Mouse (Mus musculus) heart, adult 2 months (tissue): ENCODE data around the gene Psmd5.

Experiments used
- CTCF ChIP-seq: fragments of 200-600 bp; IDR thresholded peaks from 2 replicates; pipeline ENCODE4 v1.8.1; 2022; ENCODE audit warnings: antibody characterized with exemption, mild to moderate bottlenecking, moderate library complexity
- EP300 ChIP-seq: fragments of 200-500 bp; IDR thresholded peaks from 2 replicates; pipeline ENCODE4 v1.6.1; 2011; ENCODE audit warnings: low read depth, low read length, control low read depth; ENCODE audit not compliant: insufficient read depth
- POLR2A ChIP-seq: fragments of 200-500 bp; IDR thresholded peaks from 2 replicates; pipeline ENCODE4 v1.6.1; 2011; ENCODE audit warnings: mild to moderate bottlenecking, low read depth, low read length, control low read depth; ENCODE audit not compliant: insufficient read depth

DNA sequence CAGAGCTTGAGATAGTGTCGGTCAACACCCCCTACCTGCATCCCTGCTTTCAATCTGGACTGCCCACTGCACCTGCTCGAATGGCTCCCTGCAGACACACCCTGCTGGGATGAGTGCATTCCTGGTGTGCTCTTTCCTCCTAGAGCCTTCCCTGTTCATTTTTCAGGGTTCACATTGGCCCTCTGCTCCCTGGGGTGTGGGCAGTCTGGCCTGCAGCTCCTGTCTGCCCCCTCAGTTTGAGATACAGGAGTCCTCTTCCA, 40.0 kb upstream of the Psmd5 start:
- TF ChIP-seq EP300 (no peak), CTCF (no peak), POLR2A (no peak)
